Mouse (Mus musculus): ENCODE measurements around the gene March5. TPM values are rescaled to one million over a fixed set of nuclear protein-coding genes. Genes with fewer than 3 reads are reported as not detected.
"Not testable (repeated sequence)": the region's sequence is repeated elsewhere in the genome, so short reads cannot be mapped to it uniquely, and the experiment has no call there.

March5 gene
- polyA plus RNA-seq, 1 experiment from 2014 or later = 89.6 TPM

DNA sequence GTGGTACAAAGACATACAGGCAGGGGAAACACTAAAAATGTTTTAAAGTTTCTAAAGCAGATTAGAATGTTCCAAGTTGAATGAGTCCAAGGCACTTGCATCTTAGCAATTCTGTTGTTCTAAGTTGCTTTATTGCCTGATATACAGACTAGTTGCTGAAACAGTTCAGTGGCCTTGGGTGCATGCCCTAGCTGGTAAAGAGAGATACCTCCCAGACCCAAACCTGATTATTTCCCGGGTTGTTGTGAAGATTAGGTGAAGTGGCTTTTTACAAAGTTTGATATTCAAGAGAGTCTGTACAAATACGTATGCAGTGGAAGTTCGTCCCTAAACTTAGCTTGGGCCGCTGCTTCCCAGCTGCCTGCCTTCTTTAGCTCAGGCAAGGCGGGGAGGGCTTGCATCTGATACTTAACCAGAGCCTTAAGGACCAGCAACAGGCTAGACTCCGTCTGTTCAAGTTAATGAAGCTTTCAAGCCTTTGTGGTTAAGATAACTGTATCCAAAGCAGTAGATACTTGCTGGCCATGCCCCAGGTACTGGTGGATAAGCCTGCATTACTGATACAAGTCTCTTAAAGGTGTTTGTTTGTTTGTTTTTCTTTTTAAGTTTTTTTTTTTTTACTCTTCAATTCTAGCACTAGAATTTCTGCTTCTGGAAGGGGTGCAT lies 18.0 kb downstream of the March5 start:
- H3K27me3 ChIP-seq (ENCODE audit: control insufficient read depth, insufficient read depth, low read length) = no peaks in the 10 kb centered on the region
- no peak for ATAC-seq (replicated peaks; ENCODE audit: insufficient number of reproducible peaks, low FRiP score, low TSS enrichment)
- no peak overlapping the region for H3K4me2 ChIP-seq
- no peaks in the 10 kb centered on the region for H3K4me1 ChIP-seq (ENCODE audit: control insufficient read depth, insufficient read depth, low read length)
- H3K36me3 ChIP-seq (ENCODE audit: control insufficient read depth, insufficient read depth, low read length) = peaks cover 11% of the 10 kb centered on the region; the same call in 1 of the 2 replicates
- no peak overlapping the region for H3K9ac ChIP-seq (ENCODE audit: low read depth, low read length)
- 61% methylated on average over 6 of the region's 6 CpGs for WGBS (ENCODE audit: insufficient replicate concordance)
- no peak overlapping the region for H3K4me3 ChIP-seq (ENCODE audit: low read depth, low read length)
- no peak overlapping the region for H3K27ac ChIP-seq (ENCODE audit: low read depth, low read length)
- no peaks in the 10 kb centered on the region for H3K9me3 ChIP-seq (replicated peaks; ENCODE audit: control insufficient read depth, low read length)

DNA sequence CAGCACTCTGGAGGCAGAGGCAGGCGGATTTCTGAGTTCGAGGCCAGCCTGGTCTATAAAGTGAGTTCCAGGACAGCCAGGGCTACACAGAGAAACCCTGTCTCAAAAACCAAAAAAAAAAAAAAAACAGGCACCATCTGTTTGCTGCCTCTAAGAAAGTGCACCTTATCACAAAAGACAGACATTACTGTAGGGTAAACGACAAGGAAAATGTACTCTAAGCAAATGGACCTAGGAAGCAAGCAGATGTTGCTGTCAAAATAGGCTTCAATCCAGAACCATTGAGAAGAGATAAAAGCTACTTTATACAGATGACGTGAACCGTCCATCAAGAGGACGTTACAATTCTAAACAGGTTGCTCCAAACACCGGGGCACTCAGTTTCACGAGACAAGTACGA lies 25.3 kb downstream of the March5 start:
- H3K4me2 ChIP-seq; H3K36me3 ChIP-seq (ENCODE audit: control insufficient read depth, insufficient read depth, low read length); H3K4me1 ChIP-seq (ENCODE audit: control insufficient read depth, insufficient read depth, low read length); H3K4me3 ChIP-seq (ENCODE audit: low read depth, low read length); H3K9me3 ChIP-seq (replicated peaks; ENCODE audit: control insufficient read depth, low read length); H3K9ac ChIP-seq (ENCODE audit: low read depth, low read length): not testable (repeated sequence)
- Histone ChIP-seq H3K27me3 (ENCODE audit: control insufficient read depth, insufficient read depth, low read length) (peaks cover 33% of the 10 kb centered on the region), H3K27ac (ENCODE audit: low read depth, low read length) (peak overlapping the region; percentile 50; the same call in 1 of the 2 replicates)
- ATAC-seq (replicated peaks; ENCODE audit: insufficient number of reproducible peaks, low FRiP score, low TSS enrichment) = peak; percentile 36; the same call in 1 of the 2 replicates
- WGBS (ENCODE audit: insufficient replicate concordance) = 68% methylated on average over 9 of the region's 9 CpGs

DNA sequence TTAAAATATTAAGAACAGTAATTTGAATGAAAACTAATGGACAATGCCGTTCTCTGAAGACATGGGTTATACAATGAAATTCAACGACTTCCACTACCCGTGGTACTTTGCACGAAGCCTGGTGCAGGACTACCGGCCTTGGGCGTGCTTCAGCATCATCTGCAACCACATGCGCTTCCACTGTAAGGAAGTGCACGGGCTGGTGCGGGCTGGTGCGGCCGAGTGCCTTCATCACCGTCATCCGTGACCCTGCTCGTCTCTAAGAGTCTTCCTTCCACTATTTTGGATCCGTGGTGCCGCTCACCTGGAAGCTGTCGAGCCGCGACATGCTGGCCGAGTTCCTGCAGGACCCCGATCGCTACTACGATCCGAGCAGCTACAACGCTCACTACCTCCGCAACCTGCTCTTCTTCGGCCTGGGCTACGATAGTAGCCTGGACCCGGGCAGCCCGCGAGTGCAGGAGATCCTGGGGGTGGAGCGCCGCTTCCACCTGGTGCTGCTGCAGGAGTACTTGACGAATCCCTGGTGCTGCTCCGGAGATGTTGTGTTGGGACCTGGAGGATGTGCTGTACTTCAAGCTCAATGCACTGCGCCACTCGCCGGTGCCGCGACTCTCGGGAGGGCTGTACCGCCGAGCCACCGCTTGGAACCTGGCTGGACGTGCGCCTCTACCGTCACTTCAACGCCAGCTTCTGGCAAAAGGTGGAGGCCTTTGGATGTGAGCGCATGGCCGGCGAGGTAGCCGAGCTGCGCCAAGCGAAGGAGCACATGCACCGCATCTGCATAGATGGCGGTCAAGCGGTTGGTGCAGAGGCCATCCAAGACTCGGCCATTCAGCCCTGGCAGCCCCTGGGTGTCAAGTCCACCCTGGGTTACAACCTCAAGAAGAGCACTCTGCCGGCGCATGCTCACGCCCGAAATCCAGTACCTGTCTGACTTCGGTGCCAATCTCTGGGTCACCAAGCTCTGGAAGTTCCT lies 26.5 kb downstream of the March5 start:
- no peaks in the 10 kb centered on the region for H3K9me3 ChIP-seq (replicated peaks; ENCODE audit: control insufficient read depth, low read length)
- no peaks in the 10 kb centered on the region for H3K36me3 ChIP-seq (ENCODE audit: control insufficient read depth, insufficient read depth, low read length)
- no peak for ATAC-seq (replicated peaks; ENCODE audit: insufficient number of reproducible peaks, low FRiP score, low TSS enrichment)
- peak overlapping the region; percentile 64; the same call in 1 of the 2 replicates for H3K27ac ChIP-seq (ENCODE audit: low read depth, low read length)
- WGBS (ENCODE audit: insufficient replicate concordance) = 4% methylated on average over 63 of the region's 63 CpGs
- H3K4me1 ChIP-seq (ENCODE audit: control insufficient read depth, insufficient read depth, low read length) = no peaks in the 10 kb centered on the region
- H3K4me3 ChIP-seq (ENCODE audit: low read depth, low read length) = peak overlapping the region; percentile 52
- peak overlapping the region; percentile 64 for H3K9ac ChIP-seq (ENCODE audit: low read depth, low read length)
- peak overlapping the region; percentile 93 for H3K4me2 ChIP-seq
- peaks cover 35% of the 10 kb centered on the region for H3K27me3 ChIP-seq (ENCODE audit: control insufficient read depth, insufficient read depth, low read length)

DNA sequence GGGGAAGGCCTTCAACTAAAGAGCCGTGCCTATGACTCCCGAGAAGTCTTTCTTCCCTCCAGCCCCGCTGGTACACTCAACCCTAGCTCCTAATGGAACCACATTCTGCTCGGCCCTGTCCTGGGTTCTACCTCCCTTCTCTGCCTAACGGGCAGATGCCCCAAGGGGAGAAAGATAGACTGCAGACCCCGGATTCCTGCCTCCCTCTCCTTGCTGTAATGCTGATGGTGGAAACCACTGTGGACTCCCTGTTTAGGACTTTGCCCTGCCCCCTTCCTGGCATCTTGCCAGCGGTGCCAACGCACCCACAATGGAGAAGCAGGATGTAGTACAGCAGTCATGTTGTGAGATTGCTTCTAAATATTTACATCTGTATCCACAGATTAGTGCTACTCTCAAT lies 28.5 kb downstream of the March5 start:
- peaks cover 35% of the 10 kb centered on the region for H3K27me3 ChIP-seq (ENCODE audit: control insufficient read depth, insufficient read depth, low read length)
- no peak for ATAC-seq (replicated peaks; ENCODE audit: insufficient number of reproducible peaks, low FRiP score, low TSS enrichment)

DNA sequence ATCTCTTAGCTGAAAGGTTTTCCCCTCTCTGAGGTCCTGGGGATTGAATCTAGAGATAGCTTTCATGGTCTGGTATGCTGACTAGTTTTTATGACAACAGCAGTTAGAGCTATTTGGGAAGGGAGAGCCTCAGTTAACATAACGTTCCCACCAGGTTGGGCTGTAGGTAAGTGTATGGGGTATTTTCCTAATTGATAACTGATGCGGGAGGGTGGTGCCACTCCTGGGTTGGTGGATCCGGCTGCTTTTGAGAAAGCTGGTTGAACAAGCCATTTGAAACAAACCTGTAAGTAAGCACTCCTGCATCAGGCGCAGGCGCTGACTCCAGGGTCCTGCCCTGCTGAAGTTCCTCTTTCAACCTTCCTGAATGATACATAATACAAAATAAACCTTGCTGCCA lies 30.0 kb downstream of the March5 start:
- no peaks in the 10 kb centered on the region for H3K9me3 ChIP-seq (replicated peaks; ENCODE audit: control insufficient read depth, low read length)
- ATAC-seq (replicated peaks; ENCODE audit: insufficient number of reproducible peaks, low FRiP score, low TSS enrichment) = no peak
- peak overlapping the region; percentile 47; the same call in 1 of the 2 replicates for H3K4me2 ChIP-seq
- no peaks in the 10 kb centered on the region for H3K4me1 ChIP-seq (ENCODE audit: control insufficient read depth, insufficient read depth, low read length)
- peak overlapping the region; percentile 86 for H3K27ac ChIP-seq (ENCODE audit: low read depth, low read length)
- no peak overlapping the region for H3K9ac ChIP-seq (ENCODE audit: low read depth, low read length)
- peaks cover 35% of the 10 kb centered on the region for H3K27me3 ChIP-seq (ENCODE audit: control insufficient read depth, insufficient read depth, low read length)
- no peaks in the 10 kb centered on the region for H3K36me3 ChIP-seq (ENCODE audit: control insufficient read depth, insufficient read depth, low read length)
- WGBS (ENCODE audit: insufficient replicate concordance) = 33% methylated on average over 5 of the region's 5 CpGs
- no peak overlapping the region for H3K4me3 ChIP-seq (ENCODE audit: low read depth, low read length)

More for the DNA sequence above, 28.5 kb downstream of the March5 start:
- no peaks in the 10 kb centered on the region for H3K9me3 ChIP-seq (replicated peaks; ENCODE audit: control insufficient read depth, low read length)
- WGBS (ENCODE audit: insufficient replicate concordance) = 56% methylated on average over 8 of the region's 8 CpGs
- H3K4me1 ChIP-seq (ENCODE audit: control insufficient read depth, insufficient read depth, low read length) = no peaks in the 10 kb centered on the region
- H3K36me3 ChIP-seq (ENCODE audit: control insufficient read depth, insufficient read depth, low read length) = no peaks in the 10 kb centered on the region
- no peak overlapping the region for H3K9ac ChIP-seq (ENCODE audit: low read depth, low read length)
- H3K27ac ChIP-seq (ENCODE audit: low read depth, low read length) = no peak overlapping the region
- peak overlapping the region; percentile 38 for H3K4me2 ChIP-seq
- no peak overlapping the region for H3K4me3 ChIP-seq (ENCODE audit: low read depth, low read length)

DNA sequence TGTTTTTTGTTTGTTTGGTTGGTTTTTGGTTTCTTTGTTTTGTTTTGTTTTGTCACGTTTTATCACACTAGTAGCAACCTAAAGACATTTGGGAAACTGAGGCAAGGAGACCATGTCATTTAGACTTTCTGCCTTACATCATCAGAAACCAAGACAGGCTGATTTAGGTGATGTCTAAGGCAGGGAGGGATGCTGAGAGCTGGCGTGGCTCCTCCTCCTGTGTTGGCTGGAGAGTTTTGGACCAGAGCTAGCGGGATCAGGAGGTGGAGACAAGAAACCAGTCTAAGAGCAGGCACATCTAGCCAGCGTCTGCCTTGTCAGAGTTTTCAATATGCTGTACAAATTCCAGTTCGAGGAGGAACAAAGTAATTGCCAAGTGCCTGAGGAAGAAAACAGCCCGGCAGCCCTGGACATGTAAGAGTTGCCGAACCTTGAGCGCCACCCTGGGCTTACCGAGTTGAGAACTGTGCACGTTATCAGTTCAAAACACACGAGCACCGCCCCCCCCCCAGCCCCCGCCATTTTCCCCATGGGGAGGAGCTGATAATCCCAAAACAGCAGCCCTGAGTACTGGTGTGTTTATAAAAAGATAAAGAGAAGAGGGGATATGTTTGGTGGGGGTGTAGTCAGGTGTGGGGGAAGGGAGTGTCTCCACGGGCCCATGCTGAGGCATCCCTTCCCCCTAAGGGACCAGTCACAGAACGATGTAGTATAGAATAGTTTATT lies 30.5 kb downstream of the March5 start:
- ATAC-seq (replicated peaks; ENCODE audit: insufficient number of reproducible peaks, low FRiP score, low TSS enrichment) = peak; percentile 88
- Histone ChIP-seq H3K4me3 (ENCODE audit: low read depth, low read length) (peak overlapping the region; percentile 12; the same call in 1 of the 2 replicates), H3K9ac (ENCODE audit: low read depth, low read length) (no peak overlapping the region), H3K27ac (ENCODE audit: low read depth, low read length) (peak overlapping the region; percentile 86), H3K9me3 (replicated peaks; ENCODE audit: control insufficient read depth, low read length) (no peaks in the 10 kb centered on the region), H3K4me2 (peak overlapping the region; percentile 47), H3K36me3 (ENCODE audit: control insufficient read depth, insufficient read depth, low read length) (no peaks in the 10 kb centered on the region), H3K4me1 (ENCODE audit: control insufficient read depth, insufficient read depth, low read length) (no peaks in the 10 kb centered on the region), H3K27me3 (ENCODE audit: control insufficient read depth, insufficient read depth, low read length) (peaks cover 32% of the 10 kb centered on the region)
- WGBS (ENCODE audit: insufficient replicate concordance) = 3% methylated on average over 15 of the region's 15 CpGs

DNA sequence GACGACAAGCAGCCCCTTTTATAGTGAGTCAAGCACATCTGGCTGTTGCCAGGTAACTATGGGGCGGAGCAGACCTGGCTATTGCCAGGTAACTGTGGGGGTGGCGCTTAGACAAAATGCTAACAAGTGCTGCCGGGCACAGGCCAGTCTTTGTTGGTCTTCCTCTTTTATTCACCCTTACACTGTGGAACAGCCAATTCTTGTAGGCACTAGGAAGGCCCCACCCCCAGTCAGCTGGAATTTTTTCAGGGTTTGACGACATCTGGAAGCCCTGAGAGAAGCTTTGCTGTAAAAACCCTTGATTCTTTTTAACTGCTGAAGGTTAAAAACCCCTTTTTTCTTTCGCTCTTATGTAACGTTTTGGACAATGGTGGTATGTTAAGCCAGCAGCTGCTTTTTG lies 31.3 kb downstream of the March5 start:
- no peak for ATAC-seq (replicated peaks; ENCODE audit: insufficient number of reproducible peaks, low FRiP score, low TSS enrichment)
- Histone ChIP-seq H3K27me3 (ENCODE audit: control insufficient read depth, insufficient read depth, low read length) (peaks cover 28% of the 10 kb centered on the region), H3K4me2 (no peak overlapping the region), H3K9me3 (replicated peaks; ENCODE audit: control insufficient read depth, low read length) (no peaks in the 10 kb centered on the region), H3K4me1 (ENCODE audit: control insufficient read depth, insufficient read depth, low read length) (no peaks in the 10 kb centered on the region), H3K4me3 (ENCODE audit: low read depth, low read length) (no peak overlapping the region), H3K27ac (ENCODE audit: low read depth, low read length) (peak overlapping the region; percentile 31; the same call in 1 of the 2 replicates), H3K36me3 (ENCODE audit: control insufficient read depth, insufficient read depth, low read length) (no peaks in the 10 kb centered on the region), H3K9ac (ENCODE audit: low read depth, low read length) (no peak overlapping the region)
- WGBS (ENCODE audit: insufficient replicate concordance) = 14% methylated on average over 7 of the region's 7 CpGs

DNA sequence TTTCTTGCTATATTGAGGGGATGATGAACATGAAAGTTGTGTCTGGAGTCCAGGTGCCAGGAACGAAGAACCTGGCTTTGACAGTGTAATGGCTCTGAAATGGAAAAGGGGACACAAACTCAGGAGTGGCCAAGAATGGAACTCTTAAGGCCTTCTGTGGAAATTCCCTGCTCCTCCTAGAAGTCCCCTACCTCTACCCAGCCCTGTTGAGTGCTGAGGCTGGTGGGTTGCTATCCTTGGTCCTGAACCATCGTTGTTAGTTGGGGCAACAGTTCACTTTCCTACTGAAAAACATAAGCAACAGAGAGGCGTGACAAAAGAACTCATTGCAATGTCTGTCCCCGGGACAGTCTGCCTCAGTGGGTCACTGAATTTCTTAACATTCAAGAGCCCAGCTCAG lies 31.8 kb downstream of the March5 start:
- H3K9me3 ChIP-seq (replicated peaks; ENCODE audit: control insufficient read depth, low read length) = no peaks in the 10 kb centered on the region
- H3K4me1 ChIP-seq (ENCODE audit: control insufficient read depth, insufficient read depth, low read length) = no peaks in the 10 kb centered on the region
- peak overlapping the region; percentile 31; the same call in 1 of the 2 replicates for H3K27ac ChIP-seq (ENCODE audit: low read depth, low read length)
- no peak overlapping the region for H3K4me2 ChIP-seq
- WGBS (ENCODE audit: insufficient replicate concordance) = 19% methylated on average over 4 of the region's 4 CpGs
- no peak for ATAC-seq (replicated peaks; ENCODE audit: insufficient number of reproducible peaks, low FRiP score, low TSS enrichment)
- H3K9ac ChIP-seq (ENCODE audit: low read depth, low read length) = no peak overlapping the region
- H3K4me3 ChIP-seq (ENCODE audit: low read depth, low read length) = no peak overlapping the region
- no peaks in the 10 kb centered on the region for H3K36me3 ChIP-seq (ENCODE audit: control insufficient read depth, insufficient read depth, low read length)
- H3K27me3 ChIP-seq (ENCODE audit: control insufficient read depth, insufficient read depth, low read length) = peaks cover 23% of the 10 kb centered on the region

Data from heart, embryonic 11.5 days (tissue).